Mouse (Mus musculus) embryonic facial prominence, embryonic 12.5 days (tissue): ENCODE data around the gene Usp33. TPM values are rescaled to one million over a fixed set of nuclear protein-coding genes. Genes with fewer than 3 reads are reported as not detected.
"Not testable (repeated sequence)": the region's sequence is repeated elsewhere in the genome, so short reads cannot be mapped to it uniquely, and the experiment has no call there.

Experiments
- ATAC-seq: fragments of 200-750 bp; cut with Nextera tagmentation; 2 replicates; pipeline ENCODE4 v1.8.0; 2017; ENCODE audit not compliant: insufficient number of reproducible peaks, insufficient read depth, low FRiP score, low TSS enrichment
- H3K27ac ChIP-seq: fragments of 300-500 bp; sonication (generic); 2 replicates; pipeline ENCODE4 v1.5.1; 2016; ENCODE audit warnings: mild to moderate bottlenecking
- H3K27me3 ChIP-seq: fragments of 300-500 bp; sonication (generic); 2 replicates; pipeline ENCODE4 v1.6.1; 2016; ENCODE audit warnings: mild to moderate bottlenecking, moderate library complexity
- H3K36me3 ChIP-seq: fragments of 300-500 bp; sonication (generic); 2 replicates; pipeline ENCODE4 v1.6.1; 2016; ENCODE audit warnings: mild to moderate bottlenecking
- H3K4me1 ChIP-seq: fragments of 300-500 bp; sonication (generic); 2 replicates; pipeline ENCODE4 v1.6.1; 2016
- H3K4me2 ChIP-seq: fragments of 300-500 bp; sonication (generic); replicated peaks from 2 replicates; pipeline ENCODE4 v1.6.1; 2016; ENCODE audit warnings: mild to moderate bottlenecking, moderate library complexity
- H3K4me3 ChIP-seq: fragments of 300-500 bp; sonication (generic); 2 replicates; pipeline ENCODE4 v1.5.1; 2016; ENCODE audit warnings: mild to moderate bottlenecking
- H3K9ac ChIP-seq: fragments of 300-500 bp; sonication (generic); 2 replicates; pipeline ENCODE4 v1.6.1; 2016; ENCODE audit warnings: mild to moderate bottlenecking, moderate library complexity
- H3K9me3 ChIP-seq: fragments of 300-500 bp; sonication (generic); 2 replicates; pipeline ENCODE4 v1.6.1; 2016; ENCODE audit warnings: mild to moderate bottlenecking, moderate library complexity
- WGBS: fragments of 180-500 bp; shearing (Covaris S2); methylation state at CpG from one replicate; pipeline ENCODE4 v1.1.7; 2016; 5-methylcytosine and 5-hydroxymethylcytosine counted together
- polyA plus RNA-seq: library from polyadenylated mRNA; unstranded; fragments of >200 nt; fragmentation: Nextera tagmentation; extraction: Ambion mirVana; gene quantifications from 2 replicates; pipeline ENCODE4 v1.2.1, GENCODE M21; 2016

Gene Usp33
- polyA plus RNA-seq = 51.1 and 56.7 TPM in 2 replicates

GRCm38 (mm10) chr3:152345732-152346632, at the start of gene Usp33:
Gene Usp33, plus strand, starts transcription at chr3:152346478.
- Histone ChIP-seq H3K27me3 (no peaks in the 10 kb centered on the region), H3K9me3 (no peaks in the 10 kb centered on the region), H3K27ac (peak within 1 kb of the TSS; percentile 69; the same call in 1 of the 2 replicates), H3K4me1 (peaks cover 16% of the 10 kb centered on the region), H3K4me2 (peak within 1 kb of the TSS; percentile 49), H3K9ac (peak within 1 kb of the TSS; percentile 82), H3K4me3 (peak within 1 kb of the TSS; percentile 63), H3K36me3 (peaks cover 6% of the 10 kb centered on the region; the same call in 1 of the 2 replicates)
- peak; percentile 96 for ATAC-seq
- WGBS = 6% methylated on average over 40 of the region's 44 CpGs

GRCm38 (mm10) chr3:152300376-152301337, 45.6 kb upstream of the Usp33 start:
- ATAC-seq = no peak
- Histone ChIP-seq H3K4me3 (no peak overlapping the region), H3K27ac (no peak overlapping the region), H3K4me1 (peaks cover 4% of the 10 kb centered on the region; the same call in 1 of the 2 replicates), H3K9me3 (no peaks in the 10 kb centered on the region), H3K36me3 (peaks cover 32% of the 10 kb centered on the region), H3K4me2 (no peak overlapping the region), H3K9ac (no peak overlapping the region), H3K27me3 (no peaks in the 10 kb centered on the region)
- WGBS = 86% methylated on average over 14 of the region's 14 CpGs

GRCm38 (mm10) chr3:152302991-152303390, 43.3 kb upstream of the Usp33 start:
- H3K4me1 ChIP-seq = peaks cover 4% of the 10 kb centered on the region; the same call in 1 of the 2 replicates
- no peak for ATAC-seq
- H3K27me3 ChIP-seq = no peaks in the 10 kb centered on the region
- 68% methylated on average over 9 of the region's 9 CpGs for WGBS
- H3K4me2 ChIP-seq = no peak overlapping the region
- peaks cover 28% of the 10 kb centered on the region for H3K36me3 ChIP-seq
- no peak overlapping the region for H3K27ac ChIP-seq
- H3K9me3 ChIP-seq = no peaks in the 10 kb centered on the region
- H3K4me3 ChIP-seq = no peak overlapping the region
- H3K9ac ChIP-seq = no peak overlapping the region

GRCm38 (mm10) chr3:152304093-152304815, 42.0 kb upstream of the Usp33 start:
- H3K27ac ChIP-seq = peak overlapping the region; percentile 41; the same call in 1 of the 2 replicates
- no peak for ATAC-seq

GRCm38 (mm10) chr3:152305080-152305479, 41.2 kb upstream of the Usp33 start:
- ATAC-seq = no peak
- Histone ChIP-seq H3K36me3 (peaks cover 27% of the 10 kb centered on the region), H3K4me1 (peaks cover 7% of the 10 kb centered on the region; the same call in 1 of the 2 replicates), H3K27ac (no peak overlapping the region), H3K9ac (no peak overlapping the region), H3K4me2 (no peak overlapping the region), H3K27me3 (no peaks in the 10 kb centered on the region), H3K9me3 (no peaks in the 10 kb centered on the region), H3K4me3 (no peak overlapping the region)
- WGBS = 82% methylated on average over 8 of the region's 8 CpGs

More at GRCm38 (mm10) chr3:152304093-152304815, 42.0 kb upstream of the Usp33 start:
- no peaks in the 10 kb centered on the region for H3K9me3 ChIP-seq
- H3K4me3 ChIP-seq = no peak overlapping the region
- no peak overlapping the region for H3K4me2 ChIP-seq
- peaks cover 7% of the 10 kb centered on the region; the same call in 1 of the 2 replicates for H3K4me1 ChIP-seq
- H3K36me3 ChIP-seq = peaks cover 28% of the 10 kb centered on the region
- no peak overlapping the region for H3K9ac ChIP-seq
- no peaks in the 10 kb centered on the region for H3K27me3 ChIP-seq
- WGBS = 47% methylated on average over 6 of the region's 6 CpGs

- 84% methylated on average over 4 of the region's 4 CpGs for WGBS
- H3K4me2 ChIP-seq = no peak overlapping the region
- H3K27ac ChIP-seq = no peak overlapping the region
- no peak overlapping the region for H3K9ac ChIP-seq
- peaks cover 18% of the 10 kb centered on the region for H3K36me3 ChIP-seq
- H3K4me3 ChIP-seq = no peak overlapping the region
- H3K4me1 ChIP-seq = peaks cover 7% of the 10 kb centered on the region; the same call in 1 of the 2 replicates
- no peak for ATAC-seq
- H3K9me3 ChIP-seq = no peaks in the 10 kb centered on the region
- H3K27me3 ChIP-seq = no peaks in the 10 kb centered on the region
Measured at GRCm38 (mm10) chr3:152305971-152306370, 40.3 kb upstream of the Usp33 start.

GRCm38 (mm10) chr3:152308485-152309249, 37.6 kb upstream of the Usp33 start:
- Histone ChIP-seq H3K36me3 (peaks cover 14% of the 10 kb centered on the region; the same call in 1 of the 2 replicates), H3K4me2 (no peak overlapping the region), H3K27me3 (no peaks in the 10 kb centered on the region), H3K27ac (peak overlapping the region; percentile 47; the same call in 1 of the 2 replicates), H3K4me1 (peaks cover 7% of the 10 kb centered on the region; the same call in 1 of the 2 replicates), H3K9ac (no peak overlapping the region), H3K4me3 (no peak overlapping the region), H3K9me3 (no peaks in the 10 kb centered on the region)
- WGBS = 45% methylated on average over 10 of the region's 10 CpGs
- no peak for ATAC-seq

- peak overlapping the region; percentile 47; the same call in 1 of the 2 replicates for H3K27ac ChIP-seq
- H3K4me3 ChIP-seq = no peak overlapping the region
- no peak overlapping the region for H3K4me2 ChIP-seq
- peaks cover 14% of the 10 kb centered on the region; the same call in 1 of the 2 replicates for H3K36me3 ChIP-seq
- 0 out of 2 replicates have a peak, but pooled peaks cover 7% of the 10 kb centered on the region for H3K4me1 ChIP-seq
- H3K27me3 ChIP-seq = no peaks in the 10 kb centered on the region
- WGBS = 92% methylated on average over 9 of the region's 9 CpGs
- H3K9ac ChIP-seq = no peak overlapping the region
- no peaks in the 10 kb centered on the region for H3K9me3 ChIP-seq
- no peak for ATAC-seq
Measured at GRCm38 (mm10) chr3:152309250-152309645, 37.0 kb upstream of the Usp33 start.

- H3K27ac ChIP-seq, H3K4me2 ChIP-seq, H3K27me3 ChIP-seq, ATAC-seq, H3K4me3 ChIP-seq, H3K36me3 ChIP-seq, H3K9ac ChIP-seq, H3K9me3 ChIP-seq, H3K4me1 ChIP-seq: not testable (repeated sequence)
- 73% methylated on average over 14 of the region's 14 CpGs for WGBS
Measured at GRCm38 (mm10) chr3:152314666-152315065, 31.6 kb upstream of the Usp33 start.

- no peak overlapping the region for H3K9ac ChIP-seq
- peaks cover 3% of the 10 kb centered on the region for H3K36me3 ChIP-seq
- H3K27me3 ChIP-seq = no peaks in the 10 kb centered on the region
- no peak overlapping the region for H3K27ac ChIP-seq
- H3K4me2 ChIP-seq = no peak overlapping the region
- no peaks in the 10 kb centered on the region for H3K4me1 ChIP-seq
- no peaks in the 10 kb centered on the region for H3K9me3 ChIP-seq
- 12% methylated on average over 7 of the region's 7 CpGs for WGBS
- H3K4me3 ChIP-seq = no peak overlapping the region
- ATAC-seq = peak; percentile 86
Measured at GRCm38 (mm10) chr3:152315613-152316012, 30.7 kb upstream of the Usp33 start.
